Mouse (Mus musculus) embryonic facial prominence, embryonic 12.5 days (tissue): ENCODE results near the gene Olfr905. TPM values are rescaled to one million over a fixed set of nuclear protein-coding genes. Genes with fewer than 3 reads are reported as not detected.

ENCODE experiments used
- polyA plus RNA-seq: library from polyadenylated mRNA; unstranded; fragments of >200 nt; fragmentation: Nextera tagmentation; extraction: Ambion mirVana; gene quantifications from 2 replicates; pipeline ENCODE4 v1.2.1, GENCODE M21; 2016

The Olfr905 gene
- polyA plus RNA-seq, 1 experiment from 2014 or later, result not detected

Other genes with a start within 250 kb of the Olfr905 start
- not detected in 2 replicates for gene Olfr143, start 218.3 kb upstream of the Olfr905 start, polyA plus RNA-seq
- gene Olfr895, start 203.3 kb upstream of the Olfr905 start, polyA plus RNA-seq, result not detected in 2 replicates
- gene Olfr896-ps1, start 180.0 kb upstream of the Olfr905 start, polyA plus RNA-seq, result not detected in 2 replicates
- gene Olfr25, start 142.0 kb upstream of the Olfr905 start, polyA plus RNA-seq, result not detected in 2 replicates
- not detected in 2 replicates for gene Olfr898, start 122.7 kb upstream of the Olfr905 start, polyA plus RNA-seq
- not detected in 2 replicates for gene Olfr250, start 104.2 kb upstream of the Olfr905 start, polyA plus RNA-seq
- not detected in 2 replicates for gene Olfr251, start 94.0 kb upstream of the Olfr905 start, polyA plus RNA-seq
- not detected in 2 replicates for gene Olfr147, start 69.4 kb upstream of the Olfr905 start, polyA plus RNA-seq
- gene Olfr901, start 41.7 kb upstream of the Olfr905 start, polyA plus RNA-seq, result not detected in 2 replicates
- not detected in 2 replicates for gene Olfr902, start 23.5 kb upstream of the Olfr905 start, polyA plus RNA-seq
- not detected in 2 replicates for gene Olfr904, start 8.0 kb upstream of the Olfr905 start, polyA plus RNA-seq
- gene Olfr906, start 16.0 kb downstream of the Olfr905 start, polyA plus RNA-seq, result not detected in 2 replicates
- gene Olfr907, start 24.7 kb downstream of the Olfr905 start, polyA plus RNA-seq, result not detected in 2 replicates
- gene Olfr911-ps1, start 50.5 kb downstream of the Olfr905 start, polyA plus RNA-seq, result not detected in 2 replicates
- not detected in 2 replicates for gene Olfr910, start 66.7 kb downstream of the Olfr905 start, polyA plus RNA-seq
- not detected in 2 replicates for gene Olfr912, start 109.1 kb downstream of the Olfr905 start, polyA plus RNA-seq
- gene Olfr913, start 121.7 kb downstream of the Olfr905 start, polyA plus RNA-seq, result not detected in 2 replicates
- not detected in 2 replicates for gene Olfr914, start 134.0 kb downstream of the Olfr905 start, polyA plus RNA-seq
- not detected in 2 replicates for gene Olfr916, start 188.8 kb downstream of the Olfr905 start, polyA plus RNA-seq
- not detected in 2 replicates for gene Olfr917, start 194.7 kb downstream of the Olfr905 start, polyA plus RNA-seq
- gene Olfr918, start 203.5 kb downstream of the Olfr905 start, polyA plus RNA-seq, result not detected in 2 replicates
- gene Olfr919, start 232.6 kb downstream of the Olfr905 start, polyA plus RNA-seq, result not detected in 2 replicates
- gene Vwa5a, start 247.2 kb downstream of the Olfr905 start, polyA plus RNA-seq, result 16.3 and 16.4 TPM in 2 replicates